Mouse (Mus musculus) midbrain, embryonic 12.5 days (tissue): ENCODE measurements around the gene Omp. TPM values are rescaled to one million over a fixed set of nuclear protein-coding genes. Genes with fewer than 3 reads are reported as not detected.
A peak's percentile ranks its signal among the peaks of the same experiment; 100 is the strongest.

Experiments
- ATAC-seq: fragments of 200-750 bp; cut with Nextera tagmentation; 2 replicates; pipeline ENCODE4 v1.8.0; 2017; ENCODE audit warnings: low read depth, moderate TSS enrichment, moderate library complexity; ENCODE audit not compliant: low FRiP score
- H3K27ac ChIP-seq: fragments of 300-500 bp; sonication (generic); replicated peaks from 2 replicates; pipeline ENCODE4 v1.5.1; 2016; ENCODE audit warnings: mild to moderate bottlenecking
- H3K27me3 ChIP-seq: fragments of 300-500 bp; sonication (generic); 2 replicates; pipeline ENCODE4 v1.6.1; 2016; ENCODE audit warnings: mild to moderate bottlenecking
- H3K36me3 ChIP-seq: fragments of 300-500 bp; sonication (generic); 2 replicates; pipeline ENCODE4 v1.6.1; 2016
- H3K4me1 ChIP-seq: fragments of 300-500 bp; sonication (generic); 2 replicates; pipeline ENCODE4 v1.6.1; 2016
- H3K4me2 ChIP-seq: fragments of 300-500 bp; sonication (generic); replicated peaks from 2 replicates; pipeline ENCODE4 v1.6.1; 2016; ENCODE audit warnings: mild to moderate bottlenecking, moderate library complexity
- H3K4me3 ChIP-seq: fragments of 300-500 bp; sonication (generic); 2 replicates; pipeline ENCODE4 v1.5.1; 2016; ENCODE audit warnings: mild to moderate bottlenecking
- H3K9ac ChIP-seq: fragments of 300-500 bp; sonication (generic); replicated peaks from 2 replicates; pipeline ENCODE4 v1.6.1; 2016; ENCODE audit warnings: mild to moderate bottlenecking, moderate library complexity
- H3K9me3 ChIP-seq: fragments of 300-500 bp; sonication (generic); 2 replicates; pipeline ENCODE4 v1.6.1; 2016; ENCODE audit warnings: mild to moderate bottlenecking
- WGBS: fragments of 180-500 bp; shearing (Covaris S2); methylation state at CpG from one replicate; pipeline ENCODE4 v1.1.7; 2016; 5-methylcytosine and 5-hydroxymethylcytosine counted together
- polyA plus RNA-seq: library from polyadenylated mRNA; unstranded; fragments of >200 nt; fragmentation: Nextera tagmentation; extraction: Ambion mirVana; gene quantifications from 2 replicates; pipeline ENCODE4 v1.2.1, GENCODE M21; 2016

Omp gene
- polyA plus RNA-seq, 1 experiment from 2014 or later, result not detected

GRCm38 (mm10) chr7:98164382-98164998 is 19.2 kb upstream of the Omp start:
- no peak overlapping the region for H3K4me3 ChIP-seq
- 85% methylated on average over 9 of the region's 9 CpGs for WGBS
- no peak overlapping the region for H3K27ac ChIP-seq
- H3K4me1 ChIP-seq, result peaks cover 12% of the 10 kb centered on the region; the same call in 1 of the 2 replicates
- H3K9me3 ChIP-seq, result no peaks in the 10 kb centered on the region
- H3K4me2 ChIP-seq, result no peak overlapping the region
- H3K27me3 ChIP-seq, result no peaks in the 10 kb centered on the region
- H3K9ac ChIP-seq, result no peak overlapping the region
- no peaks in the 10 kb centered on the region for H3K36me3 ChIP-seq
- no peak for ATAC-seq

- Histone ChIP-seq H3K27me3 (no peaks in the 10 kb centered on the region), H3K36me3 (no peaks in the 10 kb centered on the region), H3K27ac (no peak overlapping the region), H3K9me3 (no peaks in the 10 kb centered on the region), H3K9ac (no peak overlapping the region), H3K4me1 (peaks cover 12% of the 10 kb centered on the region; the same call in 1 of the 2 replicates), H3K4me3 (no peak overlapping the region), H3K4me2 (no peak overlapping the region)
- no peak for ATAC-seq
- WGBS, result 51% methylated on average over 3 of the region's 3 CpGs
Measured at GRCm38 (mm10) chr7:98163700-98164099, 18.4 kb upstream of the Omp start.

- 76% methylated on average over 6 of the region's 6 CpGs for WGBS
- H3K9me3 ChIP-seq, result no peaks in the 10 kb centered on the region
- H3K27ac ChIP-seq, result no peak overlapping the region
- H3K4me1 ChIP-seq, result peaks cover 12% of the 10 kb centered on the region; the same call in 1 of the 2 replicates
- H3K9ac ChIP-seq, result no peak overlapping the region
- no peak overlapping the region for H3K4me2 ChIP-seq
- no peaks in the 10 kb centered on the region for H3K27me3 ChIP-seq
- no peaks in the 10 kb centered on the region for H3K36me3 ChIP-seq
- no peak overlapping the region for H3K4me3 ChIP-seq
- no peak for ATAC-seq
Measured at GRCm38 (mm10) chr7:98162239-98162638, 16.9 kb upstream of the Omp start.

- H3K27me3 ChIP-seq, result no peaks in the 10 kb centered on the region
- no peak for ATAC-seq
- WGBS, result 68% methylated on average over 8 of the region's 8 CpGs
- H3K9me3 ChIP-seq, result no peaks in the 10 kb centered on the region
- no peak overlapping the region for H3K4me3 ChIP-seq
- H3K4me2 ChIP-seq, result no peak overlapping the region
- peaks cover 15% of the 10 kb centered on the region; the same call in 1 of the 2 replicates for H3K4me1 ChIP-seq
- H3K9ac ChIP-seq, result no peak overlapping the region
- no peak overlapping the region for H3K27ac ChIP-seq
- no peaks in the 10 kb centered on the region for H3K36me3 ChIP-seq
Measured at GRCm38 (mm10) chr7:98160041-98160740, 14.9 kb upstream of the Omp start.

GRCm38 (mm10) chr7:98158481-98158880 is 13.2 kb upstream of the Omp start:
- H3K4me1 ChIP-seq, result peaks cover 9% of the 10 kb centered on the region; the same call in 1 of the 2 replicates
- H3K27ac ChIP-seq, result no peak overlapping the region; the same call in 1 of the 2 replicates
- H3K4me3 ChIP-seq, result no peak overlapping the region
- no peak overlapping the region for H3K4me2 ChIP-seq
- 68% methylated on average over 8 of the region's 8 CpGs for WGBS
- no peaks in the 10 kb centered on the region for H3K27me3 ChIP-seq
- no peak overlapping the region for H3K9ac ChIP-seq
- ATAC-seq, result no peak
- H3K9me3 ChIP-seq, result no peaks in the 10 kb centered on the region
- H3K36me3 ChIP-seq, result no peaks in the 10 kb centered on the region

- peaks cover 9% of the 10 kb centered on the region; the same call in 1 of the 2 replicates for H3K4me1 ChIP-seq
- WGBS, result 64% methylated on average over 5 of the region's 5 CpGs
- ATAC-seq, result no peak
- H3K27me3 ChIP-seq, result no peaks in the 10 kb centered on the region
- H3K4me3 ChIP-seq, result no peak overlapping the region
- no peak overlapping the region for H3K27ac ChIP-seq
- no peaks in the 10 kb centered on the region for H3K9me3 ChIP-seq
- H3K9ac ChIP-seq, result no peak overlapping the region
- H3K36me3 ChIP-seq, result no peaks in the 10 kb centered on the region
- H3K4me2 ChIP-seq, result no peak overlapping the region
Measured at GRCm38 (mm10) chr7:98157636-98158332, 12.5 kb upstream of the Omp start.

GRCm38 (mm10) chr7:98156280-98156665 is 11.0 kb upstream of the Omp start:
- Histone ChIP-seq H3K4me2 (no peak overlapping the region), H3K4me1 (peaks cover 9% of the 10 kb centered on the region; the same call in 1 of the 2 replicates), H3K9me3 (no peaks in the 10 kb centered on the region), H3K9ac (no peak overlapping the region), H3K36me3 (no peaks in the 10 kb centered on the region), H3K27ac (no peak overlapping the region), H3K27me3 (no peaks in the 10 kb centered on the region), H3K4me3 (no peak overlapping the region)
- no peak for ATAC-seq
- WGBS, result 60% methylated on average over 3 of the region's 3 CpGs

GRCm38 (mm10) chr7:98155546-98156279 is 10.4 kb upstream of the Omp start:
- Histone ChIP-seq H3K27me3 (no peaks in the 10 kb centered on the region), H3K4me1 (peaks cover 9% of the 10 kb centered on the region; the same call in 1 of the 2 replicates), H3K36me3 (no peaks in the 10 kb centered on the region), H3K9ac (no peak overlapping the region; the same call in 1 of the 2 replicates), H3K9me3 (no peaks in the 10 kb centered on the region), H3K27ac (no peak overlapping the region), H3K4me3 (no peak overlapping the region), H3K4me2 (no peak overlapping the region)
- peak; percentile 17; the same call in 1 of the 2 replicates for ATAC-seq
- WGBS, result 28% methylated on average over 7 of the region's 8 CpGs

- Histone ChIP-seq H3K36me3 (no peaks in the 10 kb centered on the region), H3K4me3 (no peak overlapping the region), H3K4me2 (no peak overlapping the region), H3K27ac (no peak overlapping the region), H3K27me3 (no peaks in the 10 kb centered on the region), H3K9ac (no peak overlapping the region), H3K9me3 (no peaks in the 10 kb centered on the region), H3K4me1 (peaks cover 16% of the 10 kb centered on the region)
- 71% methylated on average over 5 of the region's 5 CpGs for WGBS
- ATAC-seq, result no peak
Measured at GRCm38 (mm10) chr7:98153892-98154291, 8.6 kb upstream of the Omp start.

GRCm38 (mm10) chr7:98153345-98153744 is 8.0 kb upstream of the Omp start:
- Histone ChIP-seq H3K9ac (no peak overlapping the region), H3K4me3 (no peak overlapping the region), H3K36me3 (no peaks in the 10 kb centered on the region), H3K27me3 (no peaks in the 10 kb centered on the region), H3K27ac (no peak overlapping the region), H3K4me1 (peaks cover 16% of the 10 kb centered on the region), H3K9me3 (no peaks in the 10 kb centered on the region), H3K4me2 (no peak overlapping the region)
- WGBS, result 34% methylated on average over 3 of the region's 3 CpGs
- no peak for ATAC-seq

- WGBS, result 71% methylated on average over 8 of the region's 8 CpGs
- H3K27me3 ChIP-seq, result no peaks in the 10 kb centered on the region
- H3K9me3 ChIP-seq, result no peaks in the 10 kb centered on the region
- no peak overlapping the region for H3K4me2 ChIP-seq
- H3K4me3 ChIP-seq, result no peak overlapping the region
- no peak overlapping the region for H3K9ac ChIP-seq
- H3K4me1 ChIP-seq, result peaks cover 21% of the 10 kb centered on the region
- no peaks in the 10 kb centered on the region for H3K36me3 ChIP-seq
- H3K27ac ChIP-seq, result no peak overlapping the region
- ATAC-seq, result no peak
Measured at GRCm38 (mm10) chr7:98152400-98152799, 7.1 kb upstream of the Omp start.
